10 mouse cellular contexts compared by ENCODE assay signal in genomic region chr10:93486622-93487021, GRCm38 (mm10). TPM values are rescaled to one million over a fixed set of nuclear protein-coding genes. Genes with fewer than 3 reads are reported as not detected.
DNase-seq lines count a peak whose midpoint lies in the region; ATAC-seq and TF ChIP-seq lines count a peak whose summit lies in the region.
"Had no signal": no experiment of that assay in that cellular context is flagged by ENCODE, and none has a peak within 500 bp of the region (broad histone marks: within the 10 kb centered on the region; RNA-seq: fewer than 3 reads in every experiment).

No protein-coding gene starts in this region.

- peak; percentile 13 for DNase-seq in kidney, adult 11 months
- peak; percentile 47 for DNase-seq in adrenal gland, postnatal 14 days
- DNase-seq in kidney, adult 18-20 months, result peak; percentile 32
- peak; percentile 47 for DNase-seq in limb, embryonic 14.5 days (ENCODE audit: low spot score)
- no peak for DNase-seq in thymus, postnatal 10 days (ENCODE audit: low spot score in 2 of 2)

- H3K9me3 ChIP-seq in kidney, embryonic 16.5 days (ENCODE audit: low read length), result no peaks in the 10 kb centered on the region
- H3K9me3 ChIP-seq in limb, embryonic 14.5 days (ENCODE audit: control insufficient read depth, low read length), result no peaks in the 10 kb centered on the region
- H3K9me3 ChIP-seq: heart, embryonic 15.5 days had no signal

- H3K36me3 ChIP-seq in kidney, embryonic 16.5 days (ENCODE audit: insufficient read depth, low read length), result peaks cover 10% of the 10 kb centered on the region
- H3K36me3 ChIP-seq in limb, embryonic 14.5 days (ENCODE audit: control insufficient read depth, insufficient read depth, low read length), result peaks cover 36% of the 10 kb centered on the region

- TF ChIP-seq POLR2A in cortical plate, adult 2 months (IDR thresholded peaks at IDR 0.05; ENCODE audit: extremely low read depth, insufficient read depth, low read length), result no peak
- no peak for TF ChIP-seq POLR2A in limb, embryonic 14.5 days (IDR thresholded peaks at IDR 0.05; ENCODE audit: borderline replicate concordance, extremely low read depth, insufficient read depth, insufficient read length)

- H3K27ac ChIP-seq in kidney, embryonic 16.5 days (ENCODE audit: low read length), result no peak overlapping the region
- no peak overlapping the region for H3K27ac ChIP-seq in cortical plate, adult 2 months (ENCODE audit: insufficient read depth, low read length)
- H3K27ac ChIP-seq in limb, embryonic 14.5 days (replicated peaks; ENCODE audit: low read depth, low read length), result no peak overlapping the region
- H3K27ac ChIP-seq: heart, embryonic 15.5 days had no signal

- no peak overlapping the region for H3K4me3 ChIP-seq in kidney, embryonic 16.5 days (ENCODE audit: low read length)
- H3K4me3 ChIP-seq in cortical plate, adult 2 months (ENCODE audit: insufficient read depth, low read length), result no peak overlapping the region
- H3K4me3 ChIP-seq in limb, embryonic 14.5 days (replicated peaks; ENCODE audit: low read length), result no peak overlapping the region
- H3K4me3 ChIP-seq: heart, embryonic 15.5 days; myocyte had no signal

- no peaks in the 10 kb centered on the region for H3K27me3 ChIP-seq in kidney, embryonic 16.5 days (ENCODE audit: insufficient read depth, low read length)
- no peaks in the 10 kb centered on the region for H3K27me3 ChIP-seq in limb, embryonic 14.5 days (ENCODE audit: control insufficient read depth, insufficient read depth, low read length)
- H3K27me3 ChIP-seq: heart, embryonic 15.5 days had no signal

- peak; percentile 73 for TF ChIP-seq CTCF in cortical plate, adult 2 months (IDR thresholded peaks at IDR 0.05; ENCODE audit: extremely low read depth, insufficient read depth, low read length)

- 0 out of 2 replicates have a peak, but pooled peaks cover 6% of the 10 kb centered on the region for H3K4me1 ChIP-seq in kidney, embryonic 16.5 days (ENCODE audit: insufficient read depth, low read length)
- H3K4me1 ChIP-seq in cortical plate, adult 2 months (ENCODE audit: control insufficient read depth, insufficient read depth, low read length), result no peaks in the 10 kb centered on the region
- H3K4me1 ChIP-seq in limb, embryonic 14.5 days (ENCODE audit: control insufficient read depth, insufficient read depth, low read length), result no peaks in the 10 kb centered on the region
- H3K4me1 ChIP-seq: heart, embryonic 15.5 days had no signal

- 26% methylated on average over 4 of the region's 4 CpGs for whole genome bisulfite sequencing in kidney, embryonic 16.5 days
- 28% methylated on average over 4 of the region's 4 CpGs for WGBS in limb, embryonic 14.5 days

- H3K4me2 ChIP-seq in kidney, embryonic 16.5 days (replicated peaks; ENCODE audit: low read depth, low read length), result no peak overlapping the region
- H3K4me2 ChIP-seq in limb, embryonic 14.5 days (replicated peaks; ENCODE audit: low read depth, low read length, severe bottlenecking), result no peak overlapping the region
- H3K4me2 ChIP-seq: heart, embryonic 15.5 days had no signal

- H3K9ac ChIP-seq in kidney, embryonic 16.5 days (replicated peaks; ENCODE audit: low read length), result no peak overlapping the region
- no peak overlapping the region for H3K9ac ChIP-seq in limb, embryonic 14.5 days (ENCODE audit: low read depth, low read length, severe bottlenecking)
- H3K9ac ChIP-seq: heart, embryonic 15.5 days had no signal

- no peak; the same call in 1 of the 2 replicates for ATAC-seq in kidney, embryonic 16.5 days (ENCODE audit: low FRiP score, low TSS enrichment)
- peak; percentile 60; the same call in 1 of the 2 replicates for ATAC-seq in limb, embryonic 14.5 days (ENCODE audit: low FRiP score, low read depth)
- ATAC-seq in granulocyte monocyte progenitor cell, adult 5-6 weeks (replicated peaks; ENCODE audit: poor library complexity, severe bottlenecking), result no peak

RNA-seq across cellular contexts. Expression of gene Hal, which starts 1.9 kb away (rescaled TPM):
- 0.25 TPM in 1 of 2 replicates, not detected in the other for polyA plus RNA-seq in kidney, embryonic 16.5 days (2015; fragmentation: Nextera tagmentation; extraction: Ambion mirVana)
- total RNA-seq in adrenal gland, postnatal 14 days (2021), result 1.2 and 18.0 TPM in 2 replicates
- polyA plus RNA-seq in cortical plate, adult 2 months (2012; rRNA removed), result 0.04 TPM in 1 of 2 replicates, not detected in the other
- 0.03 and 0.09 TPM in 2 replicates for polyA plus RNA-seq in limb, embryonic 14.5 days (2012; rRNA removed)
- polyA plus RNA-seq in limb, embryonic 14.5 days (2014; fragmentation: Nextera tagmentation; extraction: Ambion mirVana), result 0.15 and 0.17 TPM in 2 replicates
- total RNA-seq in granulocyte monocyte progenitor cell, adult 5-6 weeks (2014; fragmentation: Nextera tagmentation), result 0.51 and 2.0 TPM in 2 replicates
- 0.57 and 1.2 TPM in 2 replicates for total RNA-seq in granulocyte monocyte progenitor cell, adult 5-6 weeks (2017)

RNA-seq across cellular contexts. Expression of gene Lta4h, which starts 33.4 kb away (rescaled TPM):
- polyA plus RNA-seq in kidney, embryonic 16.5 days (2015; fragmentation: Nextera tagmentation; extraction: Ambion mirVana), result 177 and 178 TPM in 2 replicates
- 61.4 and 62.6 TPM in 2 replicates for total RNA-seq in adrenal gland, postnatal 14 days (2021)
- polyA plus RNA-seq in cortical plate, adult 2 months (2012; rRNA removed), result 58.3 and 59.6 TPM in 2 replicates
- 136 and 156 TPM in 2 replicates for polyA plus RNA-seq in limb, embryonic 14.5 days (2012; rRNA removed)
- polyA plus RNA-seq in limb, embryonic 14.5 days (2014; fragmentation: Nextera tagmentation; extraction: Ambion mirVana), result 193 and 198 TPM in 2 replicates
- total RNA-seq in granulocyte monocyte progenitor cell, adult 5-6 weeks (2014; fragmentation: Nextera tagmentation), result 753 and 1,014 TPM in 2 replicates
- 752 and 880 TPM in 2 replicates for total RNA-seq in granulocyte monocyte progenitor cell, adult 5-6 weeks (2017)

RNA-seq across cellular contexts. Expression of gene Amdhd1, which starts 53.2 kb away (rescaled TPM):
- 1.6 and 1.8 TPM in 2 replicates for polyA plus RNA-seq in kidney, embryonic 16.5 days (2015; fragmentation: Nextera tagmentation; extraction: Ambion mirVana)
- 0.75 and 11.8 TPM in 2 replicates for total RNA-seq in adrenal gland, postnatal 14 days (2021)
- polyA plus RNA-seq in cortical plate, adult 2 months (2012; rRNA removed), result 0.25 and 0.30 TPM in 2 replicates
- 0.16 and 0.20 TPM in 2 replicates for polyA plus RNA-seq in limb, embryonic 14.5 days (2012; rRNA removed)
- 0.17 and 0.32 TPM in 2 replicates for polyA plus RNA-seq in limb, embryonic 14.5 days (2014; fragmentation: Nextera tagmentation; extraction: Ambion mirVana)
- total RNA-seq in granulocyte monocyte progenitor cell, adult 5-6 weeks (2014; fragmentation: Nextera tagmentation), result not detected in 2 replicates
- total RNA-seq in granulocyte monocyte progenitor cell, adult 5-6 weeks (2017), result 0.65 TPM in 1 of 2 replicates, not detected in the other

RNA-seq across cellular contexts. Expression of gene Ccdc38, which starts 53.8 kb away (rescaled TPM):
- polyA plus RNA-seq in kidney, embryonic 16.5 days (2015; fragmentation: Nextera tagmentation; extraction: Ambion mirVana), result 0.32 and 0.35 TPM in 2 replicates
- not detected in 2 replicates for total RNA-seq in adrenal gland, postnatal 14 days (2021)
- 0.06 TPM in 1 of 2 replicates, not detected in the other for polyA plus RNA-seq in cortical plate, adult 2 months (2012; rRNA removed)
- polyA plus RNA-seq in limb, embryonic 14.5 days (2012; rRNA removed), result 0.01 and 0.03 TPM in 2 replicates
- 0.35 and 0.39 TPM in 2 replicates for polyA plus RNA-seq in limb, embryonic 14.5 days (2014; fragmentation: Nextera tagmentation; extraction: Ambion mirVana)
- 0.13 TPM in 1 of 2 replicates, not detected in the other for total RNA-seq in granulocyte monocyte progenitor cell, adult 5-6 weeks (2014; fragmentation: Nextera tagmentation)
- 0.26 and 2.6 TPM in 2 replicates for total RNA-seq in granulocyte monocyte progenitor cell, adult 5-6 weeks (2017)

Comparison
In these comparisons a context has a peak if more than half of its experiments do, and no peak if none do; other contexts are left out.
1. DNase-seq: peak in kidney, adult 11 months (single experiment), adrenal gland, postnatal 14 days (single experiment), kidney, adult 18-20 months (single experiment) and limb, embryonic 14.5 days (single experiment); none in thymus, postnatal 10 days (0 of 2).